Mouse (Mus musculus) CH12F3 (cell line): ENCODE results near the gene Dclre1a.

Experiments used
- in situ Hi-C: fragments of 300-500 bp; cut with MboI; formaldehyde crosslinking; loops from 2 replicates; pipeline ENCODE4 v1.14.3; 2020; ENCODE audit warnings: low sequenced_read_pairs

The Dclre1a gene

GRCm38 (mm10) chr19:56547456-56548229 is at the start of gene Dclre1a:
Gene Dclre1a (minus strand): TSS chr19:56548222.
- in situ Hi-C loops = no loop called here

- in situ Hi-C loops = no loop called here
These were observed 44.5 kb upstream of the Dclre1a start for GRCm38 (mm10) chr19:56592472-56592871.

- in situ Hi-C loops = no loop called here
These were observed 42.2 kb upstream of the Dclre1a start for GRCm38 (mm10) chr19:56590250-56590649.

- in situ Hi-C loops = no loop called here
These were observed 41.4 kb upstream of the Dclre1a start for GRCm38 (mm10) chr19:56589455-56589854.

GRCm38 (mm10) chr19:56589008-56589407 is 41.0 kb upstream of the Dclre1a start:
- in situ Hi-C loops = no loop called here

- in situ Hi-C loops = no loop called here
These were observed 40.2 kb upstream of the Dclre1a start for GRCm38 (mm10) chr19:56588205-56588626.

- in situ Hi-C loops = no loop called here
These were observed 38.3 kb upstream of the Dclre1a start for GRCm38 (mm10) chr19:56586320-56586719.

GRCm38 (mm10) chr19:56584288-56584687 is 36.3 kb upstream of the Dclre1a start:
- in situ Hi-C loops = no loop called here

- in situ Hi-C loops = no loop called here
These were observed 35.8 kb upstream of the Dclre1a start for GRCm38 (mm10) chr19:56583785-56584184.

- in situ Hi-C loops = no loop called here
These were observed 34.0 kb upstream of the Dclre1a start for GRCm38 (mm10) chr19:56581981-56582380.

GRCm38 (mm10) chr19:56577801-56578200 is 29.8 kb upstream of the Dclre1a start:
- in situ Hi-C loops = no loop called here

GRCm38 (mm10) chr19:56573184-56573583 is 25.2 kb upstream of the Dclre1a start:
- in situ Hi-C loops = no loop called here

- in situ Hi-C loops = no loop called here
These were observed 23.9 kb upstream of the Dclre1a start for GRCm38 (mm10) chr19:56571913-56572312.

GRCm38 (mm10) chr19:56571234-56571633 is 23.2 kb upstream of the Dclre1a start:
- in situ Hi-C loops = no loop called here

GRCm38 (mm10) chr19:56570781-56571180 is 22.8 kb upstream of the Dclre1a start:
- in situ Hi-C loops = no loop called here

GRCm38 (mm10) chr19:56566940-56567339 is 18.9 kb upstream of the Dclre1a start:
- in situ Hi-C loops = no loop called here

GRCm38 (mm10) chr19:56566041-56566440 is 18.0 kb upstream of the Dclre1a start:
- in situ Hi-C loops = no loop called here

GRCm38 (mm10) chr19:56565358-56565757 is 17.3 kb upstream of the Dclre1a start:
- in situ Hi-C loops = no loop called here

- in situ Hi-C loops = no loop called here
These were observed 15.4 kb upstream of the Dclre1a start for GRCm38 (mm10) chr19:56563469-56563868.

- in situ Hi-C loops = no loop called here
These were observed 14.6 kb upstream of the Dclre1a start for GRCm38 (mm10) chr19:56562433-56563138.

- in situ Hi-C loops = no loop called here
These were observed 8.0 kb upstream of the Dclre1a start for GRCm38 (mm10) chr19:56555972-56556371.

- in situ Hi-C loops = no loop called here
These were observed 5.2 kb upstream of the Dclre1a start for GRCm38 (mm10) chr19:56553177-56553576.
